Mouse (Mus musculus) lung, embryonic 15.5 days (tissue): ENCODE measurements around the gene Tfip11. TPM values are rescaled to one million over a fixed set of nuclear protein-coding genes. Genes with fewer than 3 reads are reported as not detected.

Experiments
- polyA plus RNA-seq: library from polyadenylated mRNA; unstranded; fragments of >200 nt; fragmentation: Nextera tagmentation; extraction: Ambion mirVana; gene quantifications from 2 replicates; pipeline ENCODE4 v1.2.1, GENCODE M21; 2015

Tfip11 gene
- polyA plus RNA-seq, 1 experiment from 2014 or later = 30.4 TPM

Other genes starting within 250 kb of the Tfip11 start
- 1.3 and 1.6 TPM in 2 replicates for gene Cryba4, start 73.8 kb upstream of the Tfip11 start, polyA plus RNA-seq
- gene Crybb1, start 70.5 kb upstream of the Tfip11 start, polyA plus RNA-seq = 3.2 and 4.5 TPM in 2 replicates
- gene Tpst2, start 49.7 kb upstream of the Tfip11 start, polyA plus RNA-seq = 55.8 and 61.0 TPM in 2 replicates
- 45.7 and 47.2 TPM in 2 replicates for gene Srrd, start 16.7 kb downstream of the Tfip11 start, polyA plus RNA-seq
- 26.3 and 31.1 TPM in 2 replicates for gene Hps4, start 16.7 kb downstream of the Tfip11 start, polyA plus RNA-seq
- 0.10 and 0.23 TPM in 2 replicates for gene Gm6583, start 29.7 kb downstream of the Tfip11 start, polyA plus RNA-seq
- gene Asphd2, start 68.5 kb downstream of the Tfip11 start, polyA plus RNA-seq = 3.8 and 3.9 TPM in 2 replicates
- not detected in 2 replicates for gene Gm6588, start 123.1 kb downstream of the Tfip11 start, polyA plus RNA-seq